Mouse (Mus musculus): Measurements from ENCODE around the gene Zfp428. TPM values are rescaled to one million over a fixed set of nuclear protein-coding genes. Genes with fewer than 3 reads are reported as not detected.
"Not testable (repeated sequence)": the region's sequence is repeated elsewhere in the genome, so short reads cannot be mapped to it uniquely, and the experiment has no call there.

Gene Zfp428
- polyA plus RNA-seq, 1 experiment, result 71.7 TPM

DNA sequence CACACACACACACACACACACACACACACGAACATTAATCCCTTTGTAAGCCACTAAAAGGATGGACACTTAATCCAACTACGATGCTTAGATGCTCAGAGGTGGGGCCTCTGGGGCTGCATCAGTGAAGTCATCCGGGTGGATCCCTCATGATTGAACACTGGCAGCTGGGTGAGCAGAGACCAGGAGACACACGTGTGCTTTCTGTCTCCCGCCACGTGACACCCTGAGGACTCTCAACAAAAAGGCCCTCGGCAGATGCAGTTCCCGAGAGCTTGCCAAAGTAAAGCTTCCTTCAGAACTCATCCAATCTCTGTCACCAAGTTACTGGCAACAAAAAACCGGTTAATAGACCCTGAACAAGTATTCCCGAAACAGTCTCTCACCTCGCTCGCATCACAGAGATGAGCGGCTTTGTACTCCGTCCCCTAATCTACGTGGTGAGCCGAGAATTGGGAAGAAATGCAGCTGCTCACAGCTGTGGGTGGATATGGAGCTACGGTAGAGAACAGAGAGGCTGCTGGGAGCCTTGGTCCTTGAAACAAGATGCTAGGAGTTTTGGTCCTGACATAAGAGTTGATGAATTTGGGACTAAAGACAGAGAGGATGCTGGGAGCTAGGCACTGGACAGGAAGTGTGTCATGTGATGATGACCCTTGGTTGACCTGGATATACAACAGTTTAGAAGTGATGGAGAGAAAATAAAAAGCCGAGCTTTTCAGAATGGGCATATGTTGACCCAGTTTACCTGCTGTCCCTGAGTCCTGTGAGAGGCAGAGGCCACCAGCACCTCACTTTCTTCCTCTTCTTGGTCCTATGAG lies 26.5 kb upstream of the Zfp428 start:
- Histone ChIP-seq H3K4me3 (ENCODE audit: insufficient read depth, low read length) (peak overlapping the region; percentile 61), H3K4me1 (ENCODE audit: control insufficient read depth, insufficient read depth, low read length) (peaks cover 2% of the 10 kb centered on the region), H3K27ac (ENCODE audit: insufficient read depth, low read length) (peak overlapping the region; percentile 51; the same call in 1 of the 2 replicates)
- TF ChIP-seq POLR2A (IDR thresholded peaks at IDR 0.05; ENCODE audit: extremely low read depth, insufficient read depth, low read length) (0 out of 2 replicates have a peak, but pooled peaks have one; percentile 6), CTCF (IDR thresholded peaks at IDR 0.05; ENCODE audit: extremely low read depth, insufficient read depth, low read length) (no peak)

GRCm38 (mm10) chr7:24480986-24481473 lies 25.8 kb upstream of the Zfp428 start:
- Histone ChIP-seq H3K27ac (ENCODE audit: insufficient read depth, low read length) (peak overlapping the region; percentile 51), H3K4me1 (ENCODE audit: control insufficient read depth, insufficient read depth, low read length) (peaks cover 2% of the 10 kb centered on the region), H3K4me3 (ENCODE audit: insufficient read depth, low read length) (peak overlapping the region; percentile 61)
- TF ChIP-seq CTCF (IDR thresholded peaks at IDR 0.05; ENCODE audit: extremely low read depth, insufficient read depth, low read length), result no peak
- no peak for TF ChIP-seq POLR2A (IDR thresholded peaks at IDR 0.05; ENCODE audit: extremely low read depth, insufficient read depth, low read length)

DNA sequence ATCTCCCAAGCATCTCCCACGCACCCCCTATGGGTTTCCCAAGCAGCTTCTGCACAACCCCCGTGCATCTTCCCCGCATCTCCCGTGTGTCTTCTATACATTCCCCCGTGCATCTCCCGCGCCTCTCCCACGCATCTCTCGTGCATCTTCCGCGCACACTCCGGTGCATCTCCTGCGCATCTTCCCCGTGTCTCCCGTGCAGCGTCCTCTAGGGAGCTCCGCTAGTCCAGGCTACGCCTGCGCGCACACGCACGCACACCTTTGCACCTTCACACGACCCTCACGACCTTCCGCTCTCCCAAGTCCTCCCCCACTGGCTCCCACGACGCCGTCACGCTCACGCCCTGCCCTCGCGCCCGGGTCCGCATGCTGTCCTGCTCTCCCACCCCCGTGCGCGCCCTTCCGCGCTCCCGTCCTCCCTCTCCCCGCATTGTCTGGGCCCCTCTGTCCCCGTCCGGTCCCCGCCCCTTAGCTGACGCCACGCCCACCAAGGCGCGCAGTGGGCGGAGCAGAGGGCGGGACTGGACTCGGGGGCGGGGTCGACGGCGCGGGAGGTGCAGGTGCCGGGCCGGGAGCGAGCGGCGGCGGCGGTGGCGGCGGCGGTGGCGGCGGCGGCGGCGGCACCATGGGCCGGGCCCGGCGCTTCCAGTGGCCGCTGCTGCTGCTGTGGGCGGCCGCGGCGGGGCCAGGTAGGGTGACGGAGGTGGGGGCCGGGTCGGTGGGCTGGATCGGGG lies 25.2 kb upstream of the Zfp428 start, which contains the start of gene Cadm4:
TSS of gene Cadm4 (plus strand) at position 550 of the 734 bp plus-strand sequence.
- Histone ChIP-seq H3K27ac (ENCODE audit: insufficient read depth, low read length) (peak within 1 kb of the TSS; percentile 74), H3K4me3 (ENCODE audit: insufficient read depth, low read length) (peak within 1 kb of the TSS; percentile 61), H3K4me1 (ENCODE audit: control insufficient read depth, insufficient read depth, low read length) (peaks cover 2% of the 10 kb centered on the region)
- TF ChIP-seq POLR2A (IDR thresholded peaks at IDR 0.05; ENCODE audit: extremely low read depth, insufficient read depth, low read length), result peak; percentile 58; the same call in 1 of the 2 replicates
- TF ChIP-seq CTCF (IDR thresholded peaks at IDR 0.05; ENCODE audit: extremely low read depth, insufficient read depth, low read length), result no peak

DNA sequence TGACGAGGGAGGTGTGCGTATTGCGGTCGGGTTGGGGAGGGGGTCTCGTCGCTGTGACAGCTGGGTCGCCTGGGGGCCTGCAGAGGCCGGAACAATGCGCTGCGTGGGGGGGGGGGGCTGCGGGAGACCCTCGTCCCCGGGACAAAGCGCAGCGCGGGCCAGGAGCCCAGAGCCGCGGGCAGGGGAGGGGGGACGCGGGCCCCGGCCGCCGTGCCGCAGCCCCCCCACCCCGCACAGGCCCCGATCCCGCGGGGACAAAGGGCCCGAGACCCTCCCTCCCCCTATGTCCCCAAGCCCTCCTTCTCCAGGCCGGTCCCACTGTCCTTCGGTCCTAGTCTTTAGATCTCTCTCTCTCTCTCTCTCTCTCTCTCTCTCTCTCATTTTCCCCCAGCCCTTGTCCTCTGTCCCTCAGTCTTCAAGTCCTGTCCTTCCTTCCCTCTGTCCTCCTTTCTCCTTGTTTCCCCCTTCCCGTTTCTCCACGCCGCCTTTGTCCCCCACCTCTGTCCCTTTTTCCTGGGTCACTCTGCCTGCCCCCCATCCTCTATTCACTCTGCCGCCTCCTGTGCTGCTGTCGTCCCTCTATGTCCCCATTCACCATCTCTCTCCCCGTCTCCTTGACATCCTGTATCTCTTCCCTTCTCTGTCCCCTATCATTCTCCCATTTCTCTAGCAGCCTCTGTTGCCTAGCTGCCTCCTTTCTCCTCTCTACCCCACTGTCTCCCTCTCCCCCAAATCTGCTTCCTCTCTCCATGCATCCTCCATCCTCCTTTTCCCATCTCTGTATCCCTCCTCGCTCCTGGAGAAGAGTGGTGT lies 24.4 kb upstream of the Zfp428 start:
- H3K4me1 ChIP-seq (ENCODE audit: control insufficient read depth, insufficient read depth, low read length), result peaks cover 2% of the 10 kb centered on the region
- peak overlapping the region; percentile 74 for H3K27ac ChIP-seq (ENCODE audit: insufficient read depth, low read length)
- TF ChIP-seq POLR2A (IDR thresholded peaks at IDR 0.05; ENCODE audit: extremely low read depth, insufficient read depth, low read length) (no peak), CTCF (IDR thresholded peaks at IDR 0.05; ENCODE audit: extremely low read depth, insufficient read depth, low read length) (no peak)
- peak overlapping the region; percentile 61 for H3K4me3 ChIP-seq (ENCODE audit: insufficient read depth, low read length)

DNA sequence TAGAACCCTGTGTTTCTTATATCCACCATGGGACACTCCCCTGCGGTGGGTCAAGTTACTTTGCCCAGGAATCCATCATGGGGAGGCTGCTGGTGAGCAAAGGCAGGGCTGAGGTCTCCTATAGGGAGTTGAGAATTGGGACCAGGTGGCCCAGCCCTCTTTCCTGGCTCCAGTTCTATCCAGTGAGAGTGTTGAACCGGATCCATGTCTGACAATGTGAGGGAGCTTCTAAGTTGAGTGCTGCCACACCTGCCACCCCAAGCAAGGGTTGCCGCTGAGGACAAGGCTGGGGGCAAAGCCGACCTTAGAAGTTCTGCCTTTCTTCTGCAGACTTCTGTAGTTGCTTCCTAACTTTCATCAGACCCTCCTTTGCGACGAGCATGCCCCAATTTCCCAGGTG lies 23.5 kb upstream of the Zfp428 start:
- peak overlapping the region; percentile 61; the same call in 1 of the 2 replicates for H3K4me3 ChIP-seq (ENCODE audit: insufficient read depth, low read length)
- not testable (repeated sequence) for H3K27ac ChIP-seq (ENCODE audit: insufficient read depth, low read length); H3K4me1 ChIP-seq (ENCODE audit: control insufficient read depth, insufficient read depth, low read length)

DNA sequence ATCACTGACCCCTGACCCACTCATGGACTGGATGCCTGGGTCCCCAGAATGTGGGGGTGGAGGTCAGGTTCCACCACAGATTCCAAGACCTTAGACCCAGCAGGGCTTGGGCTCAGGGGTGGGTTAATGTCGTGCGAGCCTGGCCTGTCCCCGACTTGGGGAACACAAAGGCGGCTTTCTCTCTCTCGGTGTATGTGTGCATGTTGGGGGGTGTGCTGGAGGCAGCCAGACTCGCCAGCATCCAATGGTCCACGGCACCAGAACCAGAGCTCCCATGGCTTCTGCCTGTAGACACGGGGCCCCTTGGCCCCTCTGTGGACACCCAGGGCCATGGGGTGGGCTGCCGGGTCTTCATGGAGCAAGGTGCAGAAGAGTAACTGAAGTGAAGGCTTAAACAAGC lies 21.3 kb upstream of the Zfp428 start:
- TF ChIP-seq CTCF (IDR thresholded peaks at IDR 0.05; ENCODE audit: extremely low read depth, insufficient read depth, low read length), result no peak
- no peak for TF ChIP-seq POLR2A (IDR thresholded peaks at IDR 0.05; ENCODE audit: extremely low read depth, insufficient read depth, low read length)
- peaks cover 2% of the 10 kb centered on the region for H3K4me1 ChIP-seq (ENCODE audit: control insufficient read depth, insufficient read depth, low read length)
- peak overlapping the region; percentile 99 for H3K27ac ChIP-seq (ENCODE audit: insufficient read depth, low read length)
- H3K4me3 ChIP-seq (ENCODE audit: insufficient read depth, low read length), result peak overlapping the region; percentile 24

GRCm38 (mm10) chr7:24486654-24487130 lies 20.1 kb upstream of the Zfp428 start:
- H3K4me1 ChIP-seq (ENCODE audit: control insufficient read depth, insufficient read depth, low read length), result peaks cover 2% of the 10 kb centered on the region
- H3K4me3 ChIP-seq (ENCODE audit: insufficient read depth, low read length), result peak overlapping the region; percentile 24
- TF ChIP-seq CTCF (IDR thresholded peaks at IDR 0.05; ENCODE audit: extremely low read depth, insufficient read depth, low read length) (no peak), POLR2A (IDR thresholded peaks at IDR 0.05; ENCODE audit: extremely low read depth, insufficient read depth, low read length) (peak; percentile 66; the same call in 1 of the 2 replicates)

GRCm38 (mm10) chr7:24487403-24487802 lies 19.4 kb upstream of the Zfp428 start:
- TF ChIP-seq CTCF (IDR thresholded peaks at IDR 0.05; ENCODE audit: extremely low read depth, insufficient read depth, low read length), result no peak
- TF ChIP-seq POLR2A (IDR thresholded peaks at IDR 0.05; ENCODE audit: extremely low read depth, insufficient read depth, low read length), result no peak
- peak overlapping the region; percentile 99 for H3K27ac ChIP-seq (ENCODE audit: insufficient read depth, low read length)
- peaks cover 2% of the 10 kb centered on the region for H3K4me1 ChIP-seq (ENCODE audit: control insufficient read depth, insufficient read depth, low read length)
- peak overlapping the region; percentile 24; the same call in 1 of the 2 replicates for H3K4me3 ChIP-seq (ENCODE audit: insufficient read depth, low read length)

More at GRCm38 (mm10) chr7:24486654-24487130, 20.1 kb upstream of the Zfp428 start:
- peak overlapping the region; percentile 99 for H3K27ac ChIP-seq (ENCODE audit: insufficient read depth, low read length)

DNA sequence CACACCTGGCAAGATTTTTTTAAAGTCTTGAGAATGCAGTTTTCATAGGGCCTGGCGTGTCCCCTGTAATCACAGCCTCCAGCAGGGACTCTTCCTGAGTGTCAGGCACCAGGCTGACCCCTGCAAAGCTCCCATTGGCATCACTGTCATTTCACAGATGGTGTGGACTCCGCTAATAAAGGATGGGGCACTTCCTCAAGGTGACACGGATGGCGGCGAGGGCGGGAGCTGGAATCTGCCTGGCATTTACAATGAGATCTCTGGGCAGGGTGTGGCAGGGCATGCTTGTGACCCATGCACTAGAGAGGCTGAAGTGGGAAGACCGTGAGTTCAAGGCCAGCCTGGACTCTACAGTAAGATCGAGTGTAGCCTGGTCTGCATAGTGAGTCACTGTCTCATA lies 18.5 kb upstream of the Zfp428 start:
- no peak overlapping the region for H3K4me3 ChIP-seq (ENCODE audit: insufficient read depth, low read length)
- H3K4me1 ChIP-seq (ENCODE audit: control insufficient read depth, insufficient read depth, low read length), result peaks cover 2% of the 10 kb centered on the region
- no peak for TF ChIP-seq CTCF (IDR thresholded peaks at IDR 0.05; ENCODE audit: extremely low read depth, insufficient read depth, low read length)
- TF ChIP-seq POLR2A (IDR thresholded peaks at IDR 0.05; ENCODE audit: extremely low read depth, insufficient read depth, low read length), result no peak
- H3K27ac ChIP-seq (ENCODE audit: insufficient read depth, low read length), result peak overlapping the region; percentile 81; the same call in 1 of the 2 replicates

Measured in cortical plate, adult 2 months (tissue).